Mouse (Mus musculus): ENCODE data around the gene Snx18. TPM values are rescaled to one million over a fixed set of nuclear protein-coding genes. Genes with fewer than 3 reads are reported as not detected.
A peak's percentile ranks its signal among the peaks of the same experiment; 100 is the strongest.

The Snx18 gene
- polyA plus RNA-seq, 1 experiment from 2014 or later = 29.6 TPM

GRCm38 (mm10) chr13:113615546-113615941 is 2.8 kb downstream of the Snx18 start:
- ATAC-seq (ENCODE audit: insufficient number of reproducible peaks, low FRiP score) = no peak
- peak overlapping the region; percentile 80 for H3K4me3 ChIP-seq
- H3K4me1 ChIP-seq (replicated peaks) = peaks cover 60% of the 10 kb centered on the region
- peak overlapping the region; percentile 91 for H3K9ac ChIP-seq
- no peaks in the 10 kb centered on the region for H3K9me3 ChIP-seq (replicated peaks)
- peak overlapping the region; percentile 79 for H3K27ac ChIP-seq (ENCODE audit: poor library complexity, severe bottlenecking)
- peak overlapping the region; percentile 80 for H3K4me2 ChIP-seq
- WGBS = 2% methylated on average over 10 of the region's 10 CpGs
- H3K36me3 ChIP-seq = 0 out of 2 replicates have a peak, but pooled peaks cover 3% of the 10 kb centered on the region
- no peaks in the 10 kb centered on the region for H3K27me3 ChIP-seq (replicated peaks)

- no peaks in the 10 kb centered on the region for H3K9me3 ChIP-seq (replicated peaks)
- WGBS = 9% methylated on average over 24 of the region's 24 CpGs
- H3K4me3 ChIP-seq = peak overlapping the region; percentile 80
- H3K36me3 ChIP-seq = 0 out of 2 replicates have a peak, but pooled peaks cover 3% of the 10 kb centered on the region
- H3K27me3 ChIP-seq (replicated peaks) = no peaks in the 10 kb centered on the region
- peak overlapping the region; percentile 91 for H3K9ac ChIP-seq
- peaks cover 64% of the 10 kb centered on the region for H3K4me1 ChIP-seq (replicated peaks)
- peak overlapping the region; percentile 79 for H3K27ac ChIP-seq (ENCODE audit: poor library complexity, severe bottlenecking)
- ATAC-seq (ENCODE audit: insufficient number of reproducible peaks, low FRiP score) = peak; percentile 63
- H3K4me2 ChIP-seq = peak overlapping the region; percentile 80
Measured at GRCm38 (mm10) chr13:113614635-113615545, 3.5 kb downstream of the Snx18 start.

GRCm38 (mm10) chr13:113613882-113614281 is 4.5 kb downstream of the Snx18 start:
- 42% methylated on average over 10 of the region's 10 CpGs for WGBS
- H3K9ac ChIP-seq = peak overlapping the region; percentile 44; the same call in 1 of the 2 replicates
- peak overlapping the region; percentile 30 for H3K4me3 ChIP-seq
- H3K27ac ChIP-seq (ENCODE audit: poor library complexity, severe bottlenecking) = peak overlapping the region; percentile 55; the same call in 1 of the 2 replicates
- ATAC-seq (ENCODE audit: insufficient number of reproducible peaks, low FRiP score) = no peak
- no peaks in the 10 kb centered on the region for H3K9me3 ChIP-seq (replicated peaks)
- peak overlapping the region; percentile 80 for H3K4me2 ChIP-seq
- 0 out of 2 replicates have a peak, but pooled peaks cover 3% of the 10 kb centered on the region for H3K36me3 ChIP-seq
- H3K4me1 ChIP-seq (replicated peaks) = peaks cover 68% of the 10 kb centered on the region
- no peaks in the 10 kb centered on the region for H3K27me3 ChIP-seq (replicated peaks)

GRCm38 (mm10) chr13:113613341-113613740 is 5.0 kb downstream of the Snx18 start:
- Histone ChIP-seq H3K4me3 (peak overlapping the region; percentile 30), H3K27me3 (replicated peaks) (no peaks in the 10 kb centered on the region), H3K36me3 (peaks cover 3% of the 10 kb centered on the region; the same call in 1 of the 2 replicates), H3K9ac (peak overlapping the region; percentile 44), H3K4me1 (replicated peaks) (peaks cover 67% of the 10 kb centered on the region), H3K4me2 (peak overlapping the region; percentile 80), H3K27ac (ENCODE audit: poor library complexity, severe bottlenecking) (peak overlapping the region; percentile 55), H3K9me3 (replicated peaks) (no peaks in the 10 kb centered on the region)
- no peak for ATAC-seq (ENCODE audit: insufficient number of reproducible peaks, low FRiP score)
- WGBS = 18% methylated on average over 12 of the region's 12 CpGs

GRCm38 (mm10) chr13:113612141-113612950 is 6.0 kb downstream of the Snx18 start:
- H3K27me3 ChIP-seq (replicated peaks) = no peaks in the 10 kb centered on the region
- peak overlapping the region; percentile 55 for H3K27ac ChIP-seq (ENCODE audit: poor library complexity, severe bottlenecking)
- no peak for ATAC-seq (ENCODE audit: insufficient number of reproducible peaks, low FRiP score)
- H3K4me2 ChIP-seq = peak overlapping the region; percentile 80
- H3K9me3 ChIP-seq (replicated peaks) = no peaks in the 10 kb centered on the region
- H3K4me1 ChIP-seq (replicated peaks) = peaks cover 75% of the 10 kb centered on the region
- WGBS = 55% methylated on average over 24 of the region's 24 CpGs
- peaks cover 3% of the 10 kb centered on the region; the same call in 1 of the 2 replicates for H3K36me3 ChIP-seq
- H3K9ac ChIP-seq = peak overlapping the region; percentile 44
- H3K4me3 ChIP-seq = peak overlapping the region; percentile 30

GRCm38 (mm10) chr13:113610732-113611500 is 7.4 kb downstream of the Snx18 start:
- H3K9ac ChIP-seq = no peak overlapping the region
- WGBS = 63% methylated on average over 13 of the region's 13 CpGs
- H3K36me3 ChIP-seq = peaks cover 3% of the 10 kb centered on the region; the same call in 1 of the 2 replicates
- peaks cover 75% of the 10 kb centered on the region for H3K4me1 ChIP-seq (replicated peaks)
- no peak for ATAC-seq (ENCODE audit: insufficient number of reproducible peaks, low FRiP score)
- no peaks in the 10 kb centered on the region for H3K27me3 ChIP-seq (replicated peaks)
- H3K4me3 ChIP-seq = no peak overlapping the region
- no peak overlapping the region for H3K4me2 ChIP-seq
- no peak overlapping the region for H3K27ac ChIP-seq (ENCODE audit: poor library complexity, severe bottlenecking)
- no peaks in the 10 kb centered on the region for H3K9me3 ChIP-seq (replicated peaks)

- Histone ChIP-seq H3K4me3 (no peak overlapping the region), H3K4me2 (no peak overlapping the region), H3K9ac (no peak overlapping the region), H3K4me1 (replicated peaks) (peaks cover 87% of the 10 kb centered on the region), H3K27me3 (replicated peaks) (no peaks in the 10 kb centered on the region), H3K9me3 (replicated peaks) (no peaks in the 10 kb centered on the region), H3K36me3 (peaks cover 3% of the 10 kb centered on the region; the same call in 1 of the 2 replicates), H3K27ac (ENCODE audit: poor library complexity, severe bottlenecking) (no peak overlapping the region)
- no peak for ATAC-seq (ENCODE audit: insufficient number of reproducible peaks, low FRiP score)
- WGBS = 77% methylated on average over 3 of the region's 3 CpGs
Measured at GRCm38 (mm10) chr13:113609429-113609828, 8.9 kb downstream of the Snx18 start.

- Histone ChIP-seq H3K27ac (ENCODE audit: poor library complexity, severe bottlenecking) (no peak overlapping the region), H3K4me1 (replicated peaks) (peaks cover 90% of the 10 kb centered on the region), H3K9me3 (replicated peaks) (no peaks in the 10 kb centered on the region), H3K36me3 (peaks cover 3% of the 10 kb centered on the region; the same call in 1 of the 2 replicates), H3K27me3 (replicated peaks) (no peaks in the 10 kb centered on the region), H3K4me3 (no peak overlapping the region), H3K9ac (no peak overlapping the region), H3K4me2 (no peak overlapping the region)
- 78% methylated on average over 4 of the region's 4 CpGs for WGBS
- no peak for ATAC-seq (ENCODE audit: insufficient number of reproducible peaks, low FRiP score)
Measured at GRCm38 (mm10) chr13:113607821-113608220, 10.5 kb downstream of the Snx18 start.

GRCm38 (mm10) chr13:113607371-113607770 is 11.0 kb downstream of the Snx18 start:
- Histone ChIP-seq H3K27me3 (replicated peaks) (no peaks in the 10 kb centered on the region), H3K36me3 (peaks cover under 1% of the 10 kb centered on the region; the same call in 1 of the 2 replicates), H3K27ac (ENCODE audit: poor library complexity, severe bottlenecking) (no peak overlapping the region), H3K4me3 (no peak overlapping the region), H3K9me3 (replicated peaks) (no peaks in the 10 kb centered on the region), H3K4me1 (replicated peaks) (peaks cover 90% of the 10 kb centered on the region), H3K9ac (no peak overlapping the region), H3K4me2 (no peak overlapping the region)
- WGBS = 75% methylated on average over 7 of the region's 7 CpGs
- no peak for ATAC-seq (ENCODE audit: insufficient number of reproducible peaks, low FRiP score)

GRCm38 (mm10) chr13:113606741-113607358 is 11.5 kb downstream of the Snx18 start:
- ATAC-seq (ENCODE audit: insufficient number of reproducible peaks, low FRiP score) = no peak
- H3K4me2 ChIP-seq = no peak overlapping the region
- H3K9me3 ChIP-seq (replicated peaks) = no peaks in the 10 kb centered on the region
- no peaks in the 10 kb centered on the region for H3K27me3 ChIP-seq (replicated peaks)
- WGBS = 79% methylated on average over 18 of the region's 18 CpGs
- H3K4me3 ChIP-seq = no peak overlapping the region
- H3K27ac ChIP-seq (ENCODE audit: poor library complexity, severe bottlenecking) = no peak overlapping the region
- H3K9ac ChIP-seq = no peak overlapping the region
- H3K4me1 ChIP-seq (replicated peaks) = peaks cover 88% of the 10 kb centered on the region
- no peaks in the 10 kb centered on the region; the same call in 1 of the 2 replicates for H3K36me3 ChIP-seq
